Mouse (Mus musculus) bone marrow macrophage, adult 2 months (primary cell): ENCODE measurements around the gene Lrch1. TPM values are rescaled to one million over a fixed set of nuclear protein-coding genes. Genes with fewer than 3 reads are reported as not detected.

Experiments used
- H3K27ac ChIP-seq: 2 replicates; pipeline ENCODE4 v1.5.1; 2012; ENCODE audit warnings: low read depth, low read length; ENCODE audit not compliant: insufficient read depth
- H3K4me1 ChIP-seq: 2 replicates; pipeline ENCODE4 v1.6.1; 2012; ENCODE audit warnings: low read length; ENCODE audit not compliant: control insufficient read depth, insufficient read depth
- H3K4me3 ChIP-seq: 2 replicates; pipeline ENCODE4 v1.5.1; 2012; ENCODE audit warnings: mild to moderate bottlenecking, low read length, moderate library complexity; ENCODE audit not compliant: insufficient read depth
- CTCF ChIP-seq: IDR thresholded peaks from 2 replicates; pipeline ENCODE4 v1.5.1; 2012; ENCODE audit warnings: low read depth, mild to moderate bottlenecking, low read length, moderate library complexity
- POLR2A ChIP-seq: IDR thresholded peaks from 2 replicates; pipeline ENCODE4 v1.6.1; 2012; ENCODE audit warnings: mild to moderate bottlenecking, low read depth, low read length, borderline replicate concordance
- polyA plus RNA-seq: library from polyadenylated mRNA; stranded (reverse); fragments of >200 nt; gene quantifications from 2 replicates; pipeline ENCODE4 v1.2.4, GENCODE M21; 2012; ENCODE audit not compliant: missing spikeins, insufficient read depth, insufficient read length

Gene Lrch1
- polyA plus RNA-seq, 1 experiment: 21.8 TPM

GRCm38 (mm10) chr14:74845661-74846274 lies 101.9 kb downstream of the Lrch1 start:
- TF ChIP-seq POLR2A (no peak), CTCF (no peak)
- H3K4me1 ChIP-seq: peaks cover 40% of the 10 kb centered on the region
- no peak overlapping the region for H3K27ac ChIP-seq
- H3K4me3 ChIP-seq: no peak overlapping the region

- H3K27ac ChIP-seq: peak overlapping the region; percentile 28; the same call in 1 of the 2 replicates
- TF ChIP-seq CTCF (no peak), POLR2A (no peak)
- no peak overlapping the region for H3K4me3 ChIP-seq
- peaks cover 24% of the 10 kb centered on the region for H3K4me1 ChIP-seq
Observed at GRCm38 (mm10) chr14:74841708-74842107, 106.0 kb downstream of the Lrch1 start.

- Histone ChIP-seq H3K4me1 (peaks cover 20% of the 10 kb centered on the region), H3K27ac (peak overlapping the region; percentile 28), H3K4me3 (no peak overlapping the region)
- no peak for TF ChIP-seq POLR2A
- no peak for TF ChIP-seq CTCF
Observed at GRCm38 (mm10) chr14:74841297-74841696, 106.4 kb downstream of the Lrch1 start.

DNA sequence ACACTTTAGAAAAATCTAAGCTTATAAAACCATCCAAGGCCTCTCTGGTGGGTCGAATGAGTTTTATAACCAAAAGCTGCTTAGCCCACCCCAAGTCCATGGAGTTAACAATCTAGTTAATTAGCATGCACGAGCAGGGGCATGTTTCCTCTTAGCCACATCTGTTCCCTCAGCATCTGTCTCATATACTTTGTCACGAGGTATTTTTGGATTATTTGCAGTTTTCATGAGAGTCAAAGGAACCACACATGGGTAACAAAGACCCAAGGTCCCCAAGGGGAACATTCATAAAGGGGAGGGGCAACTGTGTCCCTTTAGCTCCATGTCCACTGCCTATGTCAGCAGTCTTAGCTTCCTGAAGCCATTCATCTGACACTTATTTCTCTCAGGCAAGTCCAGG lies 106.9 kb downstream of the Lrch1 start:
- TF ChIP-seq CTCF (no peak), POLR2A (no peak)
- Histone ChIP-seq H3K4me1 (peaks cover 18% of the 10 kb centered on the region), H3K27ac (no peak overlapping the region), H3K4me3 (no peak overlapping the region)

DNA sequence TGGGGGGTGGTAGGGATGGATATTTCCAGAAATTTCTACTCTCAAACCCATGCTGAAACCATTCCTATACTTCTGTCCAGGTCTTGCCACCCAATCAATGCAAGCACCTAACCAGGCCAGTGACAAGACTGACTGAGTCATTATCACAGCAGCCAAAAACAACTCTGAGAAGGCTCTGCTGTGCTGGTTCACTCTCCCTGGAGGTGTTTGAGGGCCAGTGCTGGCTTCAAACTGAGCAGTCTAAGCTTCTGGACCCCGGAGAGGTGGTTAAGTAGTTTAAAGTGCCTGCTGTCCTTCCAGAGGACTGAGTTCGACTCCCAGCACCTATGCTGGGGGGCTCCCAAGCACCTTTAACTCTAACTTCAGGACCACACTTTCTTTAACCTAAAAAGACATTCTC lies 107.3 kb downstream of the Lrch1 start:
- H3K4me1 ChIP-seq: peaks cover 16% of the 10 kb centered on the region
- no peak overlapping the region for H3K27ac ChIP-seq

DNA sequence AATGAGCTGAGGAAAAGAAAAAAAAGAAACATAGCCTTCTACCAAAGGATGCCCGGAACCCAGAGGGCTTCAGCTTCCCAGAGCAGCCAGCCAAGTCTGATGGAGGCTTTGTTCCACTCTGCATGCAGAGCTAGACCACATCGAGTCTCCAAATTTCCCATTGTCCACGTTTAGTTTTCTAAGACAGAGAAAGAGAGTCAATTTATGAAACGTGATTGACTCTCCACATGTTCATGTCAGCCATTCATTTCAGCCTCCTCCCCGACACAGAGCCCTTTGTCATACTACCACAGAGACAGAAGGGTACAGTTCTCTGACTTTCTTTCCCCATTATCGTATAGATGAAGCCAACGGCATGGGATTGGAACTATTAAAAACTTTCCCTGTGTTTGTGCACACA lies 108.9 kb downstream of the Lrch1 start:
- TF ChIP-seq POLR2A (no peak), CTCF (no peak)
- Histone ChIP-seq H3K27ac (no peak overlapping the region), H3K4me1 (peaks cover 22% of the 10 kb centered on the region), H3K4me3 (no peak overlapping the region)

More for the DNA sequence above, 107.3 kb downstream of the Lrch1 start:
- H3K4me3 ChIP-seq: no peak overlapping the region
- TF ChIP-seq CTCF (no peak), POLR2A (no peak)

GRCm38 (mm10) chr14:74835010-74835409 lies 112.7 kb downstream of the Lrch1 start:
- H3K4me3 ChIP-seq: no peak overlapping the region
- TF ChIP-seq POLR2A (no peak), CTCF (no peak)
- no peak overlapping the region for H3K27ac ChIP-seq
- H3K4me1 ChIP-seq: peaks cover 10% of the 10 kb centered on the region; the same call in 1 of the 2 replicates

- peaks cover 10% of the 10 kb centered on the region; the same call in 1 of the 2 replicates for H3K4me1 ChIP-seq
- no peak overlapping the region for H3K27ac ChIP-seq
- TF ChIP-seq CTCF (no peak), POLR2A (no peak)
- H3K4me3 ChIP-seq: no peak overlapping the region
Observed at GRCm38 (mm10) chr14:74834215-74834614, 113.5 kb downstream of the Lrch1 start.

DNA sequence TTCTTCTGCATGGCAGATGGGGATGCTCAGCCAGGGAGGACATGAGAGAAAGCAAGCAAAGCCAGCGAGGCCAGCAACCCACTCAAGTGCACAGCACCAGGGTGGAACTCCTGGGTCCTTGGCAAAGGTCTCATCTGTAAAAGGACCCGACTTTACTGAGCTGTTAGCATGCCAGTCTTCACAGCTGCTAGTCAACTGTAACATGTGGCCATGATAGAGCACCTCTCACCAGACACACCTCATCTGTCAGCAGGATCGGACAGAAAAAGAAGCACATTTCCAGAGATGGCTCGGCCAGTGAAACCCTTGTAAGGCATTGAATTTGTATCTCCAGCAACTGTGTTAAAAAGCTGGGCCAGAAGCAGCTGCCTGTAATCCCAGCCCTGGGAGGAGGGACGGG lies 116.0 kb downstream of the Lrch1 start:
- TF ChIP-seq POLR2A (no peak), CTCF (no peak)

GRCm38 (mm10) chr14:74831050-74831449 lies 116.6 kb downstream of the Lrch1 start:
- H3K4me1 ChIP-seq: peaks cover 17% of the 10 kb centered on the region; the same call in 1 of the 2 replicates
- no peak overlapping the region for H3K4me3 ChIP-seq
- TF ChIP-seq POLR2A: no peak
- no peak for TF ChIP-seq CTCF
- no peak overlapping the region for H3K27ac ChIP-seq

More for the DNA sequence above, 116.0 kb downstream of the Lrch1 start:
- no peak overlapping the region for H3K27ac ChIP-seq
- H3K4me3 ChIP-seq: no peak overlapping the region
- peaks cover 17% of the 10 kb centered on the region; the same call in 1 of the 2 replicates for H3K4me1 ChIP-seq
